Mouse (Mus musculus): Measurements from ENCODE around the gene Hesx1. TPM values are rescaled to one million over a fixed set of nuclear protein-coding genes. Genes with fewer than 3 reads are reported as not detected.
A peak's percentile ranks its signal among the peaks of the same experiment; 100 is the strongest.
"Not testable (repeated sequence)": the region's sequence is repeated elsewhere in the genome, so short reads cannot be mapped to it uniquely, and the experiment has no call there.

The Hesx1 gene
- not detected in 2 replicates for polyA plus RNA-seq (2016; fragmentation: Nextera tagmentation; extraction: Ambion mirVana)

GRCm38 (mm10) chr14:26994211-26994741 lies at the start of gene Hesx1:
Hesx1 (plus strand) TSS chr14:26994416.
- H3K27me3 ChIP-seq = peaks cover 23% of the 10 kb centered on the region
- H3K4me3 ChIP-seq (replicated peaks) = peak within 1 kb of the TSS; percentile 27
- ATAC-seq (ENCODE audit: low FRiP score) = no peak
- peak within 1 kb of the TSS; percentile 49 for H3K4me2 ChIP-seq
- no peaks in the 10 kb centered on the region for H3K36me3 ChIP-seq (replicated peaks)
- H3K9ac ChIP-seq = no peak within 1 kb of the TSS
- no peak within 1 kb of the TSS for H3K27ac ChIP-seq
- 14% methylated on average over 16 of the region's 16 CpGs for WGBS
- H3K9me3 ChIP-seq = no peaks in the 10 kb centered on the region
- peaks cover 7% of the 10 kb centered on the region for H3K4me1 ChIP-seq

GRCm38 (mm10) chr14:26956139-26956538 lies 38.1 kb upstream of the Hesx1 start:
- H3K27me3 ChIP-seq; H3K4me1 ChIP-seq; H3K9ac ChIP-seq; H3K4me2 ChIP-seq; H3K9me3 ChIP-seq; H3K4me3 ChIP-seq (replicated peaks); ATAC-seq (ENCODE audit: low FRiP score); H3K27ac ChIP-seq: not testable (repeated sequence)
- H3K36me3 ChIP-seq (replicated peaks) = peaks cover 12% of the 10 kb centered on the region
- WGBS = 77% methylated on average over 2 of the region's 2 CpGs

- Histone ChIP-seq H3K9ac (no peak overlapping the region), H3K27ac (no peak overlapping the region), H3K4me1 (no peaks in the 10 kb centered on the region), H3K9me3 (no peaks in the 10 kb centered on the region), H3K4me3 (replicated peaks) (no peak overlapping the region), H3K4me2 (no peak overlapping the region), H3K27me3 (no peaks in the 10 kb centered on the region), H3K36me3 (replicated peaks) (peaks cover 11% of the 10 kb centered on the region)
- 94% methylated on average over 1 of the region's 1 CpGs for WGBS
- no peak for ATAC-seq (ENCODE audit: low FRiP score)
These were observed 33.7 kb upstream of the Hesx1 start for GRCm38 (mm10) chr14:26960518-26960917.

GRCm38 (mm10) chr14:26969164-26969563 lies 25.1 kb upstream of the Hesx1 start:
- H3K27ac ChIP-seq = no peak overlapping the region
- 0 out of 2 replicates have a peak, but pooled peaks cover 4% of the 10 kb centered on the region for H3K27me3 ChIP-seq
- H3K4me2 ChIP-seq = peak overlapping the region; percentile 60
- H3K9ac ChIP-seq = peak overlapping the region; percentile 88
- ATAC-seq (ENCODE audit: low FRiP score) = no peak
- H3K9me3 ChIP-seq = no peaks in the 10 kb centered on the region
- 90% methylated on average over 3 of the region's 3 CpGs for WGBS
- peak overlapping the region; percentile 94 for H3K4me3 ChIP-seq (replicated peaks)
- H3K4me1 ChIP-seq = peaks cover 11% of the 10 kb centered on the region
- no peaks in the 10 kb centered on the region for H3K36me3 ChIP-seq (replicated peaks)

GRCm38 (mm10) chr14:26969856-26970407 lies 24.3 kb upstream of the Hesx1 start:
- 0 out of 2 replicates have a peak, but pooled peaks cover 4% of the 10 kb centered on the region for H3K27me3 ChIP-seq
- H3K27ac ChIP-seq = peak overlapping the region; percentile 90
- H3K4me1 ChIP-seq = peaks cover 11% of the 10 kb centered on the region
- WGBS = 1% methylated on average over 61 of the region's 62 CpGs
- H3K36me3 ChIP-seq (replicated peaks) = no peaks in the 10 kb centered on the region
- H3K4me3 ChIP-seq (replicated peaks) = peak overlapping the region; percentile 94
- H3K9ac ChIP-seq = peak overlapping the region; percentile 88
- H3K9me3 ChIP-seq = no peaks in the 10 kb centered on the region
- H3K4me2 ChIP-seq = peak overlapping the region; percentile 60
- peak; percentile 89 for ATAC-seq (ENCODE audit: low FRiP score)

GRCm38 (mm10) chr14:26970439-26970932 lies 23.7 kb upstream of the Hesx1 start:
- peak overlapping the region; percentile 88 for H3K9ac ChIP-seq
- H3K4me2 ChIP-seq = peak overlapping the region; percentile 60
- H3K9me3 ChIP-seq = no peaks in the 10 kb centered on the region
- H3K36me3 ChIP-seq (replicated peaks) = no peaks in the 10 kb centered on the region
- peak overlapping the region; percentile 90 for H3K27ac ChIP-seq
- peak overlapping the region; percentile 94 for H3K4me3 ChIP-seq (replicated peaks)
- WGBS = under 1% methylated on average over 48 of the region's 53 CpGs
- peak; percentile 98 for ATAC-seq (ENCODE audit: low FRiP score)
- H3K27me3 ChIP-seq = 0 out of 2 replicates have a peak, but pooled peaks cover 4% of the 10 kb centered on the region
- H3K4me1 ChIP-seq = peaks cover 11% of the 10 kb centered on the region

GRCm38 (mm10) chr14:26971106-26971789 lies 23.0 kb upstream of the Hesx1 start, which contains the start of gene Appl1:
Appl1 (minus strand) TSS chr14:26971232.
- Histone ChIP-seq H3K9ac (peak within 1 kb of the TSS; percentile 88), H3K9me3 (no peaks in the 10 kb centered on the region), H3K27ac (peak within 1 kb of the TSS; percentile 90), H3K27me3 (0 out of 2 replicates have a peak, but pooled peaks cover 4% of the 10 kb centered on the region), H3K4me1 (peaks cover 11% of the 10 kb centered on the region), H3K4me2 (peak within 1 kb of the TSS; percentile 60), H3K36me3 (replicated peaks) (no peaks in the 10 kb centered on the region), H3K4me3 (replicated peaks) (peak within 1 kb of the TSS; percentile 94)
- WGBS = 56% methylated on average over 10 of the region's 10 CpGs
- ATAC-seq (ENCODE audit: low FRiP score) = no peak

- H3K9me3 ChIP-seq = no peaks in the 10 kb centered on the region
- 64% methylated on average over 2 of the region's 2 CpGs for WGBS
- H3K4me3 ChIP-seq (replicated peaks) = no peak overlapping the region
- no peaks in the 10 kb centered on the region for H3K36me3 ChIP-seq (replicated peaks)
- H3K9ac ChIP-seq = no peak overlapping the region
- H3K27ac ChIP-seq = no peak overlapping the region
- peaks cover 12% of the 10 kb centered on the region for H3K4me1 ChIP-seq
- H3K27me3 ChIP-seq = 0 out of 2 replicates have a peak, but pooled peaks cover 4% of the 10 kb centered on the region
- H3K4me2 ChIP-seq = no peak overlapping the region
- no peak for ATAC-seq (ENCODE audit: low FRiP score)
These were observed 21.1 kb upstream of the Hesx1 start for GRCm38 (mm10) chr14:26973089-26973488.

- ATAC-seq (ENCODE audit: low FRiP score) = no peak
- no peak overlapping the region for H3K9ac ChIP-seq
- no peak overlapping the region for H3K27ac ChIP-seq
- no peaks in the 10 kb centered on the region for H3K36me3 ChIP-seq (replicated peaks)
- 84% methylated on average over 3 of the region's 3 CpGs for WGBS
- H3K9me3 ChIP-seq = 0 out of 2 replicates have a peak, but pooled peaks cover 1% of the 10 kb centered on the region
- H3K27me3 ChIP-seq = 0 out of 2 replicates have a peak, but pooled peaks cover 4% of the 10 kb centered on the region
- peaks cover 3% of the 10 kb centered on the region; the same call in 1 of the 2 replicates for H3K4me1 ChIP-seq
- H3K4me2 ChIP-seq = no peak overlapping the region
- no peak overlapping the region for H3K4me3 ChIP-seq (replicated peaks)
These were observed 18.7 kb upstream of the Hesx1 start for GRCm38 (mm10) chr14:26975490-26975889.

- H3K27me3 ChIP-seq = 0 out of 2 replicates have a peak, but pooled peaks cover 4% of the 10 kb centered on the region
- WGBS = 69% methylated on average over 7 of the region's 7 CpGs
- peaks cover 3% of the 10 kb centered on the region; the same call in 1 of the 2 replicates for H3K4me1 ChIP-seq
- no peak overlapping the region for H3K4me3 ChIP-seq (replicated peaks)
- no peak for ATAC-seq (ENCODE audit: low FRiP score)
- H3K36me3 ChIP-seq (replicated peaks) = no peaks in the 10 kb centered on the region
- no peak overlapping the region for H3K4me2 ChIP-seq
- peaks cover 8% of the 10 kb centered on the region; the same call in 1 of the 2 replicates for H3K9me3 ChIP-seq
- H3K27ac ChIP-seq = no peak overlapping the region
- H3K9ac ChIP-seq = no peak overlapping the region
These were observed 18.0 kb upstream of the Hesx1 start for GRCm38 (mm10) chr14:26976212-26976611.

GRCm38 (mm10) chr14:26977500-26977899 lies 16.7 kb upstream of the Hesx1 start:
- H3K27ac ChIP-seq = no peak overlapping the region
- peaks cover 3% of the 10 kb centered on the region; the same call in 1 of the 2 replicates for H3K4me1 ChIP-seq
- no peak for ATAC-seq (ENCODE audit: low FRiP score)
- H3K4me3 ChIP-seq (replicated peaks) = no peak overlapping the region
- H3K9ac ChIP-seq = no peak overlapping the region
- peaks cover 10% of the 10 kb centered on the region; the same call in 1 of the 2 replicates for H3K9me3 ChIP-seq
- WGBS = 38% methylated on average over 2 of the region's 2 CpGs
- no peak overlapping the region for H3K4me2 ChIP-seq
- H3K27me3 ChIP-seq = no peaks in the 10 kb centered on the region
- H3K36me3 ChIP-seq (replicated peaks) = no peaks in the 10 kb centered on the region

GRCm38 (mm10) chr14:26979808-26980207 lies 14.4 kb upstream of the Hesx1 start:
- Histone ChIP-seq H3K36me3 (replicated peaks) (no peaks in the 10 kb centered on the region), H3K4me3 (replicated peaks) (no peak overlapping the region), H3K27me3 (no peaks in the 10 kb centered on the region), H3K4me1 (peaks cover 3% of the 10 kb centered on the region; the same call in 1 of the 2 replicates), H3K4me2 (no peak overlapping the region), H3K9me3 (peaks cover 10% of the 10 kb centered on the region; the same call in 1 of the 2 replicates), H3K9ac (no peak overlapping the region), H3K27ac (no peak overlapping the region)
- ATAC-seq (ENCODE audit: low FRiP score) = no peak
- WGBS = 84% methylated on average over 3 of the region's 3 CpGs
